Mouse (Mus musculus) bone marrow macrophage, adult 2 months (primary cell): ENCODE data around the gene Schip1.

Source experiments
- CTCF ChIP-seq: IDR thresholded peaks from 2 replicates; pipeline ENCODE4 v1.5.1; 2012; ENCODE audit warnings: low read depth, mild to moderate bottlenecking, low read length, moderate library complexity
- POLR2A ChIP-seq: IDR thresholded peaks from 2 replicates; pipeline ENCODE4 v1.6.1; 2012; ENCODE audit warnings: mild to moderate bottlenecking, low read depth, low read length, borderline replicate concordance

DNA sequence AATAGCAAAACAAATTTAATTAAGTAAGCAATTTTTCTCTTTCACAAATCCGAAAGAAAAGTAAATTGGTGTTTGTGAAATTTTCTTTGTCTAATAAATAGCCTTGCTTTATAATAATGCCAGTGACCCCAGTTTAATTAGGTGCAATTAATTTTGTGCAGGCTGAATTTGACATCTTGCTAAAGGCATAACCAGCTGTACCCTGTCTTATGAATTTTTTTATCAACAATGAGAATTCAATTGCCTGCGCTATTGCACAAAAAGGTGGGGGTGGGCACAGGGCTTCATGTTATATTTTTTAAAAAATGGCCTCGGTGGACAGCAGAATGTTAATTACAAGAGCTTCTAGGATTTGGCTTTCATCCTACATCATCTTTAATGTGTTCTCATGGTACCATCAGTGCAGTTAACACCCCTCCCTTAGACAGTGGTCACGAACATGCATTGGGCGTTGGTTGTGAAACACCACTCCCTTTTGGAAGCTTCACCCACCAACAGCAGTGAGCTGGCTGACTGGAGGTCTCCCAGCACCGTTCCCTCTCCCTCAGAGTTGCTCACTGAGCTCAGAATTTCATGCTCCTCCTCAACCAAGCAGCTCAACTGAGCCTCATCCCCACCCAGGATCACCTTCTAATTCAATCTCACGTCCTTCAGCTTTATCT lies 541.5 kb downstream of the Schip1 start:
- TF ChIP-seq CTCF (no peak), POLR2A (no peak)
